Mouse (Mus musculus): ENCODE data around the gene Anapc13. TPM values are rescaled to one million over a fixed set of nuclear protein-coding genes. Genes with fewer than 3 reads are reported as not detected.

Anapc13 gene
- polyA plus RNA-seq, 1 experiment from 2014 or later = 166 TPM

- Histone ChIP-seq H3K36me3 (ENCODE audit: insufficient read depth) (no peaks in the 10 kb centered on the region), H3K4me2 (peak overlapping the region; percentile 32; the same call in 1 of the 2 replicates), H3K9ac (0 out of 2 replicates have a peak overlapping the region, but pooled peaks have one; percentile 6), H3K4me3 (ENCODE audit: low read depth, low read length) (no peak overlapping the region), H3K4me1 (ENCODE audit: insufficient read depth) (peaks cover 7% of the 10 kb centered on the region), H3K9me3 (ENCODE audit: low read depth, low read length) (0 out of 2 replicates have a peak, but pooled peaks cover 3% of the 10 kb centered on the region), H3K27ac (ENCODE audit: low read depth) (no peak overlapping the region), H3K27me3 (ENCODE audit: insufficient read depth, low read length) (no peaks in the 10 kb centered on the region)
- DNase-seq = peak; percentile 27
- peak; percentile 42; the same call in 1 of the 2 replicates for ATAC-seq (ENCODE audit: insufficient read depth)
- TF ChIP-seq CTCF (IDR thresholded peaks at IDR 0.05; ENCODE audit: low read depth) = no peak
- 26% methylated on average over 7 of the region's 7 CpGs for WGBS
These were observed 24.5 kb downstream of the Anapc13 start for GRCm38 (mm10) chr9:102650637-102651036.

- ATAC-seq (ENCODE audit: insufficient read depth) = no peak
- no peak overlapping the region for H3K27ac ChIP-seq (ENCODE audit: low read depth)
- H3K4me1 ChIP-seq (ENCODE audit: insufficient read depth) = peaks cover 7% of the 10 kb centered on the region
- H3K4me3 ChIP-seq (ENCODE audit: low read depth, low read length) = no peak overlapping the region
- TF ChIP-seq CTCF (IDR thresholded peaks at IDR 0.05; ENCODE audit: low read depth) = no peak
- no peaks in the 10 kb centered on the region for H3K27me3 ChIP-seq (ENCODE audit: insufficient read depth, low read length)
- WGBS = 45% methylated on average over 6 of the region's 6 CpGs
- 0 out of 2 replicates have a peak, but pooled peaks cover 3% of the 10 kb centered on the region for H3K9me3 ChIP-seq (ENCODE audit: low read depth, low read length)
- no peak overlapping the region for H3K4me2 ChIP-seq
- no peak for DNase-seq
- no peaks in the 10 kb centered on the region for H3K36me3 ChIP-seq (ENCODE audit: insufficient read depth)
- no peak overlapping the region for H3K9ac ChIP-seq
These were observed 25.2 kb downstream of the Anapc13 start for GRCm38 (mm10) chr9:102651199-102651720.

GRCm38 (mm10) chr9:102656355-102657095 lies 30.4 kb downstream of the Anapc13 start:
- no peak for TF ChIP-seq CTCF (IDR thresholded peaks at IDR 0.05; ENCODE audit: low read depth)
- H3K9me3 ChIP-seq (ENCODE audit: low read depth, low read length) = 0 out of 2 replicates have a peak, but pooled peaks cover 3% of the 10 kb centered on the region
- ATAC-seq (ENCODE audit: insufficient read depth) = peak; percentile 76

GRCm38 (mm10) chr9:102668115-102668514 lies 42.0 kb downstream of the Anapc13 start:
- H3K4me1 ChIP-seq (ENCODE audit: insufficient read depth) = no peaks in the 10 kb centered on the region
- H3K4me3 ChIP-seq (ENCODE audit: low read depth, low read length) = no peak overlapping the region
- no peak overlapping the region for H3K9ac ChIP-seq
- ATAC-seq (ENCODE audit: insufficient read depth) = no peak
- no peak overlapping the region for H3K4me2 ChIP-seq
- no peak for TF ChIP-seq CTCF (IDR thresholded peaks at IDR 0.05; ENCODE audit: low read depth)
- WGBS = 33% methylated on average over 6 of the region's 6 CpGs
- H3K36me3 ChIP-seq (ENCODE audit: insufficient read depth) = no peaks in the 10 kb centered on the region
- no peaks in the 10 kb centered on the region for H3K9me3 ChIP-seq (ENCODE audit: low read depth, low read length)
- H3K27ac ChIP-seq (ENCODE audit: low read depth) = no peak overlapping the region
- DNase-seq = no peak
- 0 out of 2 replicates have a peak, but pooled peaks cover 4% of the 10 kb centered on the region for H3K27me3 ChIP-seq (ENCODE audit: insufficient read depth, low read length)

More at GRCm38 (mm10) chr9:102656355-102657095, 30.4 kb downstream of the Anapc13 start:
- H3K27ac ChIP-seq (ENCODE audit: low read depth) = peak overlapping the region; percentile 63
- no peaks in the 10 kb centered on the region for H3K27me3 ChIP-seq (ENCODE audit: insufficient read depth, low read length)
- no peaks in the 10 kb centered on the region for H3K36me3 ChIP-seq (ENCODE audit: insufficient read depth)
- no peak overlapping the region for H3K4me3 ChIP-seq (ENCODE audit: low read depth, low read length)
- 0 out of 2 replicates have a peak overlapping the region, but pooled peaks have one; percentile 3 for H3K4me2 ChIP-seq
- no peak overlapping the region for H3K9ac ChIP-seq
- 48% methylated on average over 8 of the region's 8 CpGs for WGBS
- peak; percentile 81 for DNase-seq
- H3K4me1 ChIP-seq (ENCODE audit: insufficient read depth) = no peaks in the 10 kb centered on the region

GRCm38 (mm10) chr9:102668906-102669305 lies 42.8 kb downstream of the Anapc13 start:
- ATAC-seq (ENCODE audit: insufficient read depth) (no peak), DNase-seq (no peak)
- no peak overlapping the region for H3K4me3 ChIP-seq (ENCODE audit: low read depth, low read length)
- 73% methylated on average over 12 of the region's 12 CpGs for WGBS
- H3K4me2 ChIP-seq = no peak overlapping the region
- no peaks in the 10 kb centered on the region for H3K36me3 ChIP-seq (ENCODE audit: insufficient read depth)
- 0 out of 2 replicates have a peak, but pooled peaks cover 4% of the 10 kb centered on the region for H3K27me3 ChIP-seq (ENCODE audit: insufficient read depth, low read length)
- TF ChIP-seq CTCF (IDR thresholded peaks at IDR 0.05; ENCODE audit: low read depth) = no peak
- no peak overlapping the region for H3K9ac ChIP-seq
- no peak overlapping the region for H3K27ac ChIP-seq (ENCODE audit: low read depth)
- no peaks in the 10 kb centered on the region for H3K9me3 ChIP-seq (ENCODE audit: low read depth, low read length)
- H3K4me1 ChIP-seq (ENCODE audit: insufficient read depth) = no peaks in the 10 kb centered on the region

GRCm38 (mm10) chr9:102673381-102673780 lies 47.3 kb downstream of the Anapc13 start:
- no peak overlapping the region for H3K27ac ChIP-seq (ENCODE audit: low read depth)
- ATAC-seq (ENCODE audit: insufficient read depth) (no peak), DNase-seq (no peak)
- no peaks in the 10 kb centered on the region for H3K36me3 ChIP-seq (ENCODE audit: insufficient read depth)
- H3K4me1 ChIP-seq (ENCODE audit: insufficient read depth) = no peaks in the 10 kb centered on the region
- 53% methylated on average over 7 of the region's 7 CpGs for WGBS
- no peaks in the 10 kb centered on the region for H3K9me3 ChIP-seq (ENCODE audit: low read depth, low read length)
- no peak overlapping the region for H3K9ac ChIP-seq
- H3K4me3 ChIP-seq (ENCODE audit: low read depth, low read length) = no peak overlapping the region
- H3K27me3 ChIP-seq (ENCODE audit: insufficient read depth, low read length) = 0 out of 2 replicates have a peak, but pooled peaks cover 1% of the 10 kb centered on the region
- TF ChIP-seq CTCF (IDR thresholded peaks at IDR 0.05; ENCODE audit: low read depth) = no peak
- H3K4me2 ChIP-seq = no peak overlapping the region

- DNase-seq (no peak), ATAC-seq (ENCODE audit: insufficient read depth) (no peak)
- no peak overlapping the region for H3K27ac ChIP-seq (ENCODE audit: low read depth)
- H3K4me3 ChIP-seq (ENCODE audit: low read depth, low read length) = no peak overlapping the region
- TF ChIP-seq CTCF (IDR thresholded peaks at IDR 0.05; ENCODE audit: low read depth) = no peak
- no peaks in the 10 kb centered on the region for H3K27me3 ChIP-seq (ENCODE audit: insufficient read depth, low read length)
- H3K4me1 ChIP-seq (ENCODE audit: insufficient read depth) = no peaks in the 10 kb centered on the region
- no peaks in the 10 kb centered on the region for H3K9me3 ChIP-seq (ENCODE audit: low read depth, low read length)
- 56% methylated on average over 5 of the region's 5 CpGs for WGBS
- H3K36me3 ChIP-seq (ENCODE audit: insufficient read depth) = no peaks in the 10 kb centered on the region
- no peak overlapping the region for H3K4me2 ChIP-seq
- H3K9ac ChIP-seq = no peak overlapping the region
These were observed 49.8 kb downstream of the Anapc13 start for GRCm38 (mm10) chr9:102675922-102676321.
